Comparison of ENCODE assay signal across 11 mouse cellular contexts in genomic region chr12:40836924-40837323, GRCm38 (mm10).
A peak's percentile ranks its signal among the peaks of the same experiment; 100 is the strongest.
DNase-seq lines count a peak whose midpoint lies in the region; ATAC-seq lines count a peak whose summit lies in the region.
"Had no signal": no experiment of that assay in that cellular context is flagged by ENCODE, and none has a peak within 500 bp of the region (broad histone marks: within the 10 kb centered on the region; RNA-seq: fewer than 3 reads in every experiment).

No protein-coding gene starts in this region.

- H3K4me3 ChIP-seq in neural tube, embryonic 12.5 days, result no peak overlapping the region
- no peak overlapping the region for H3K4me3 ChIP-seq in neural tube, embryonic 15.5 days (replicated peaks)
- no peak overlapping the region for H3K4me3 ChIP-seq in forebrain, embryonic 10.5 days
- no peak overlapping the region for H3K4me3 ChIP-seq in hindbrain, embryonic 15.5 days
- H3K4me3 ChIP-seq: heart, embryonic 15.5 days; stomach, embryonic 15.5 days had no signal

- peaks cover 26% of the 10 kb centered on the region for H3K36me3 ChIP-seq in neural tube, embryonic 12.5 days
- peaks cover 19% of the 10 kb centered on the region for H3K36me3 ChIP-seq in neural tube, embryonic 15.5 days
- H3K36me3 ChIP-seq in forebrain, embryonic 10.5 days (replicated peaks), result peaks cover 9% of the 10 kb centered on the region; the same call in 1 of the 2 replicates
- H3K36me3 ChIP-seq in hindbrain, embryonic 15.5 days, result peaks cover 26% of the 10 kb centered on the region
- H3K36me3 ChIP-seq: heart, embryonic 15.5 days; stomach, embryonic 15.5 days had no signal

- DNase-seq in forebrain, embryonic 10.5 days (ENCODE audit: extremely low spot score, low spot score), result peak; percentile 72
- DNase-seq in kidney, adult 11 months, result no peak
- no peak for DNase-seq in right cerebral cortex, adult 2 months (ENCODE audit: low spot score in 2 of 2)
- no peak for DNase-seq in layer of hippocampus, adult 9-11 months

- no peak overlapping the region for H3K4me2 ChIP-seq in neural tube, embryonic 12.5 days (replicated peaks)
- H3K4me2 ChIP-seq in neural tube, embryonic 15.5 days, result no peak overlapping the region
- H3K4me2 ChIP-seq in hindbrain, embryonic 15.5 days, result no peak overlapping the region
- H3K4me2 ChIP-seq: heart, embryonic 15.5 days; stomach, embryonic 15.5 days had no signal

- WGBS in neural tube, embryonic 12.5 days, result 37% methylated on average over 6 of the region's 6 CpGs
- 30% methylated on average over 6 of the region's 6 CpGs for WGBS in neural tube, embryonic 15.5 days
- WGBS in forebrain, embryonic 10.5 days, result 30% methylated on average over 6 of the region's 6 CpGs
- 34% methylated on average over 6 of the region's 6 CpGs for WGBS in hindbrain, embryonic 15.5 days

- H3K9me3 ChIP-seq in neural tube, embryonic 12.5 days, result no peaks in the 10 kb centered on the region
- no peaks in the 10 kb centered on the region for H3K9me3 ChIP-seq in neural tube, embryonic 15.5 days (replicated peaks)
- peaks cover 5% of the 10 kb centered on the region; the same call in 1 of the 2 replicates for H3K9me3 ChIP-seq in forebrain, embryonic 10.5 days
- H3K9me3 ChIP-seq in hindbrain, embryonic 15.5 days, result no peaks in the 10 kb centered on the region
- H3K9me3 ChIP-seq: heart, embryonic 15.5 days; stomach, embryonic 15.5 days had no signal

- peak; percentile 48 for ATAC-seq in neural tube, embryonic 12.5 days (ENCODE audit: low FRiP score, low read depth)
- ATAC-seq in neural tube, embryonic 15.5 days (ENCODE audit: low FRiP score), result no peak
- ATAC-seq in hindbrain, embryonic 15.5 days (ENCODE audit: low FRiP score, low read depth), result peak; percentile 57; the same call in 1 of the 2 replicates

- no peaks in the 10 kb centered on the region; the same call in 1 of the 2 replicates for H3K4me1 ChIP-seq in neural tube, embryonic 12.5 days
- peaks cover 20% of the 10 kb centered on the region for H3K4me1 ChIP-seq in neural tube, embryonic 15.5 days
- H3K4me1 ChIP-seq in forebrain, embryonic 10.5 days, result peaks cover 22% of the 10 kb centered on the region
- H3K4me1 ChIP-seq in hindbrain, embryonic 15.5 days (replicated peaks), result peaks cover 17% of the 10 kb centered on the region

- H3K9ac ChIP-seq in neural tube, embryonic 12.5 days, result no peak overlapping the region
- no peak overlapping the region for H3K9ac ChIP-seq in neural tube, embryonic 15.5 days (replicated peaks)
- H3K9ac ChIP-seq in hindbrain, embryonic 15.5 days, result no peak overlapping the region
- H3K9ac ChIP-seq: heart, embryonic 15.5 days; liver, embryonic 14.5 days; stomach, embryonic 15.5 days had no signal

- no peak overlapping the region for H3K27ac ChIP-seq in neural tube, embryonic 12.5 days
- no peak overlapping the region for H3K27ac ChIP-seq in neural tube, embryonic 15.5 days (replicated peaks)
- no peak overlapping the region for H3K27ac ChIP-seq in forebrain, embryonic 10.5 days
- H3K27ac ChIP-seq in hindbrain, embryonic 15.5 days (replicated peaks), result peak overlapping the region; percentile 26; the same call in 1 of the 2 replicates
- H3K27ac ChIP-seq: heart, embryonic 15.5 days; liver, embryonic 14.5 days; stomach, embryonic 15.5 days had no signal

- no peaks in the 10 kb centered on the region for H3K27me3 ChIP-seq in neural tube, embryonic 12.5 days (replicated peaks)
- H3K27me3 ChIP-seq in neural tube, embryonic 15.5 days (replicated peaks), result no peaks in the 10 kb centered on the region
- H3K27me3 ChIP-seq in forebrain, embryonic 10.5 days (ENCODE audit: poor library complexity, severe bottlenecking), result peaks cover 82% of the 10 kb centered on the region
- no peaks in the 10 kb centered on the region for H3K27me3 ChIP-seq in hindbrain, embryonic 15.5 days
- H3K27me3 ChIP-seq: CH12.LX; heart, embryonic 15.5 days; stomach, embryonic 15.5 days had no signal
